Mouse (Mus musculus): ENCODE measurements around the gene Spam1. TPM values are rescaled to one million over a fixed set of nuclear protein-coding genes. Genes with fewer than 3 reads are reported as not detected.

Gene Spam1
- not detected for total RNA-seq (2021)

DNA sequence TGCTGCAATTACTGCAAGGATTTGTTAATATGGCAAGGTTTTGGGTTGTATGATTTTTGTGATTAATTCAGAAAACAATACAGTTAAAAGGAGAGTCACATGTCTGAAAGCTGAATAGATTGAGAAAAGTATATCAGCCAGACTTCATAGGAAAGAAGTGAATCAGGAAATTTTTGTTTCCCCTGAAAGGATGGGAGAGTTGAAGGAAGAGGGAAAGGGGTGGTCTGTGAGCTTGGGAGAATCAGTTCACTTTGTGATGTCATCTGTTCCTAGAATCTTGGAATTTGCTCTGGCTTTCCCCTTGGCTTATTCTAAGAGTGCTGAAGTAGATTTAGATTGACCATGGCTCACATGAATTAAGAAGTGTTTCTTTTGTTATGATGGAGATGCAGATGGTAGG lies at the start of gene Spam1:
Spam1 (plus strand) TSS at position 301 of the 400 bp plus-strand sequence.
- DNase-seq (ENCODE audit: low spot score in 2 of 2) = no peak
- intact Hi-C loops (cut with DNase I) = no loop called here

DNA sequence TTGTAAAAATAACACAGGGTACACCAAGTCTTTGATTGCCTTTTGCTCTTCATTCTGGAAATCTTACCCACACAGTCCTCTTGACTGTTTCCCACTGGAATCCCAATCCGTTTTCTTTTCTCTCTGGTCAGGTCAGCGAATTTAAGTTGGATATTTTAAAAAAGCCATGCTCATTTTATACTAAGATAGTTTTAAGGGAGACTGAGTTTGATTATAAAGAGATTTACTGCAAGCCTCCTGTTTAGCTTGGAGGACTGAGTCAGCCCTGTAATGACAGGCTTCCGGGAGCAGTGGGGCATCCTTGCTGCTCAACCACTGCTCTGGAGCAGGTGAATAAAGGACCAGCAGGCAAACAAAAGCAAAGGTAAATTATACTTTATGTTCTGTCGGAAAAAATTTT lies 43.0 kb upstream of the Spam1 start, which contains the start of gene Hyal4:
Hyal4 (plus strand) TSS at position 301 of the 400 bp plus-strand sequence.
- intact Hi-C loops (cut with DNase I) = no loop called here
- no peak for DNase-seq (ENCODE audit: low spot score in 2 of 2)

DNA sequence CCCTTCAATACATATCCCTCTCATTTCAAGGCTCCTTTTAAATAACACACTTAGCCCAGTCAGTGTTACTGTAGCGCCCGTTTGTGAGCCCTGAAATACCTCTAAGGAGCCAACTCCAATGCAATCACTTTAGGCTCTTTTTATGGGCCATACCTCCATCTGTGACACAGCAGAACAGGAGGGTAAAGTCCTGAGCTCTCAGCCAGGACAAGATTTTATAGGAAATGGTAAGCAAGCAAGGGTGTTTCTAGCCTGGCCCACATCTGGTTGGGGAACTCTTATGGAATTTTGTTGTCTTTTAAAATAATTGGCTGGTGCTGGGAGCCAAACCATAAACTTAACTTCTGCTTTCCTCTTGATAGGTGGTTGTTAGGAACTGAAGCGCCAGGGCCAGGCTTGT lies 31.7 kb upstream of the Spam1 start:
- intact Hi-C loops (cut with DNase I) = no loop called here
- no peak for DNase-seq (ENCODE audit: low spot score in 2 of 2)

DNA sequence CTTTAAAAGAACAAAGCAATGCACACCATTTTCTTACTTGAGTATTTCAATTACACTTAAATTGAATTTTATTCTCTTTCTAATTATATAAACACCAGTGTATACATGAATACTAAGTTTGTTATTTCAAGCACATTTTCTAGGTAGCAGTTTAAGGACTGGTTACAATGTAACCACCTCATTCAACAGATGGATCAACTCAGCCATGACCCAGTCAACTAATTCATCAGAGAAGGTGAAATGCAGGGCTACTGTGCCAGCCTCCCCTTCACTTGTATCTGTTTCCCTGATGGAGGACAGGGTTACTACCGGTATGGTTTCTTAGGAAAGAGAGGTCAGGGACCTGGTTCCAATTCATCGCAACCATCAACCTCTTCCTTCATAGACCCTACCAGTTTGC lies 24.7 kb upstream of the Spam1 start:
- DNase-seq (ENCODE audit: low spot score in 2 of 2) = no peak
- intact Hi-C loops (cut with DNase I) = no loop called here

DNA sequence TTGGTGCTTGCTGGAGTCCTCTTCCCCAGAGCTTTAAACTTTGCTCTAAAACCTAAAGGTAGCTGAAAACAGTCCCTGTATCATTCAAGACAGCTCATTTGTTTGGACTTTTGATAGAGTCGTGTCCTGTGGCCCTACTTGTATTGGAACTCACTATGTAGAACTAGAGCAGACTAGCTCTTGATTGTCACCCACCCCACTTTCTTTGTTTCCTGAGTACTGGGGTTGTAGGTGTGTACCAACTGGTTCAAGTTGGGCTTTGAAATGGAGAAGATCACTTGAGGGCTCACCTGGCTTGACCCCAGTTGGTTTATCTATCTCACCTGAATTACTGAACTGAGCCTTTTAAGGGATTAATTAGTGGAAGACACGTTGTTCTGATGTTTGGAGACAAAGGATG lies 11.8 kb upstream of the Spam1 start:
- intact Hi-C loops (cut with DNase I) = no loop called here
- no peak for DNase-seq (ENCODE audit: low spot score in 2 of 2)

DNA sequence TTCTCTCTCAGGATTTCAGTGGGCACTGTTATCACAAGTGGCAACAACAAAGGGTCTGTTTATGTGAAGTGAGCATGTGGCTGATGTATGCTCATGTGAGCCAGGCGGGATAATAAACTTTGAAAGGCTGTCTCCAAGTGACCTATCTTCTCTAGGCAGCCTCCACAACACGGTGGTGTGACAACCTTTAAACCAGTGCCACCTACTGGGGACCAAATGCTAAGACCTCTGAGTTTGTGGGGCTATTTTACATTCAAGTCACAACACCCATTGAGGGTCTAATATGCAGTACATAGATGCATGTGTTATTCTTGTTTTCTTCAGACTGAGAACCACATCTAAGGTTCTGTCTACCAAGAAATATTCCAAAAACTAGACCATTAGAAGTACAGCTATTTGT lies 31.1 kb downstream of the Spam1 start:
- intact Hi-C loops (cut with DNase I) = no loop called here
- DNase-seq (ENCODE audit: low spot score in 2 of 2) = no peak

Other genes starting within 250 kb of the Spam1 start
- gene Lmod2, start 193.4 kb upstream of the Spam1 start, total RNA-seq (2021) = not detected
- 100 to 1,000 TPM; 123 to 129 TPM for gene Wasl, start 126.2 kb upstream of the Spam1 start, total RNA-seq (2021)
- not detected for gene Hyal6, start 57.9 kb upstream of the Spam1 start, total RNA-seq (2021)
- gene Hyal4, start 42.9 kb upstream of the Spam1 start, total RNA-seq (2021) = not detected
- gene Hyal5, start 66.8 kb downstream of the Spam1 start, total RNA-seq (2021) = not detected
- 10 to 100 TPM; 41.5 to 46.7 TPM for gene Tmem229a, start 165.1 kb downstream of the Spam1 start, total RNA-seq (2021)